Mouse (Mus musculus) CH12.LX (cell line): Measurements from ENCODE around the gene Ptprk. TPM values are rescaled to one million over a fixed set of nuclear protein-coding genes. Genes with fewer than 3 reads are reported as not detected.

Experiments
- DNase-seq: peaks from one replicate; pipeline ENCODE4 v3.0.0-alpha.2; 2013; ENCODE audit errors: extremely low read depth
- H3K27ac ChIP-seq: 2 replicates; pipeline ENCODE4 v1.5.1; 2012; ENCODE audit warnings: low read depth, mild to moderate bottlenecking, control low read depth, moderate library complexity; ENCODE audit not compliant: insufficient read depth
- H3K27me3 ChIP-seq: replicated peaks from 2 replicates; pipeline ENCODE3; 2012; ENCODE audit warnings: inconsistent platforms
- H3K36me3 ChIP-seq, 2 experiments: replicated peaks in 1 of 2; 2 replicates each; pipeline versions ENCODE3 to v1.6.1; 2012; ENCODE audit warnings: inconsistent platforms in 1 of 2, low read length in 1 of 2, mild to moderate bottlenecking in 1 of 2, mixed read lengths in 1 of 2, moderate library complexity in 1 of 2; ENCODE audit not compliant: control insufficient read depth in 1 of 2, insufficient read depth in 1 of 2
- H3K4me1 ChIP-seq, 2 experiments: 2 replicates each; pipeline ENCODE4 v1.6.1; 2012; ENCODE audit warnings: inconsistent platforms in 1 of 2, moderate library complexity in 1 of 2; ENCODE audit not compliant: insufficient read depth in 2 of 2, control insufficient read depth in 1 of 2
- H3K4me2 ChIP-seq: 2 replicates; pipeline ENCODE4 v1.6.1; 2012; ENCODE audit warnings: low read depth, mild to moderate bottlenecking, control low read depth; ENCODE audit not compliant: poor library complexity, insufficient read depth, severe bottlenecking
- H3K4me3 ChIP-seq, 3 experiments: fragments of 150-350 bp in 1 of 3; sonication (generic) in 1 of 3; replicated peaks in 1 of 3; 2 replicates each; pipeline versions ENCODE3 to v1.5.1; 2011 to 2012; ENCODE audit warnings: low read depth in 2 of 3, low read length in 2 of 3, mild to moderate bottlenecking in 2 of 3, moderate library complexity in 2 of 3, control low read depth in 1 of 3, improper control_type of control experiment in 1 of 3, inconsistent platforms in 1 of 3, mixed read lengths in 1 of 3; ENCODE audit not compliant: poor library complexity in 1 of 3
- H3K79me2 ChIP-seq: replicated peaks from 2 replicates; pipeline ENCODE4 v1.6.1; 2012; ENCODE audit warnings: mild to moderate bottlenecking, moderate library complexity; ENCODE audit not compliant: control insufficient read depth, poor library complexity, insufficient read depth, severe bottlenecking; ENCODE audit errors: extremely low read depth
- H3K9ac ChIP-seq: 2 replicates; pipeline ENCODE4 v1.6.1; 2012; ENCODE audit warnings: low read depth, mild to moderate bottlenecking, control low read depth, moderate library complexity; ENCODE audit not compliant: insufficient read depth
- H3K9me3 ChIP-seq: replicated peaks from 2 replicates; pipeline ENCODE3; 2012; ENCODE audit warnings: low read length, inconsistent platforms, mixed read lengths
- BHLHE40 ChIP-seq: IDR thresholded peaks from 2 replicates; pipeline ENCODE4 v1.6.1; 2011; ENCODE audit warnings: mild to moderate bottlenecking, low read depth, low read length, improper control_type of control experiment
- CHD1 ChIP-seq: IDR thresholded peaks from 2 replicates; pipeline ENCODE4 v1.6.1; 2012; ENCODE audit warnings: low read depth, low read length, improper control_type of control experiment, inconsistent platforms
- CHD2 ChIP-seq: IDR thresholded peaks from 2 replicates; pipeline ENCODE4 v1.6.1; 2011; ENCODE audit warnings: low read length, improper control_type of control experiment
- CTCF ChIP-seq, 2 experiments: IDR thresholded peaks in 1 of 2; conservative IDR thresholded peaks in 1 of 2; 2 replicates each; pipeline ENCODE4 v1.5.1; 2011 to 2012; ENCODE audit warnings: low read depth in 2 of 2, low read length in 2 of 2, improper control_type of control experiment in 1 of 2, inconsistent platforms in 1 of 2, mild to moderate bottlenecking in 1 of 2, moderate library complexity in 1 of 2
- E2F4 ChIP-seq: IDR thresholded peaks from 2 replicates; pipeline ENCODE4 v1.6.1; 2011; ENCODE audit warnings: low read depth, low read length, improper control_type of control experiment; ENCODE audit not compliant: insufficient replicate concordance
- EP300 ChIP-seq: IDR thresholded peaks from 2 replicates; pipeline ENCODE4 v1.6.1; 2011; ENCODE audit warnings: low read length, improper control_type of control experiment
- ETS1 ChIP-seq: conservative IDR thresholded peaks from 2 replicates; pipeline ENCODE4 v1.6.1; 2012; ENCODE audit warnings: low read depth, mild to moderate bottlenecking, inconsistent platforms, low read length, improper control_type of control experiment, moderate library complexity
- HCFC1 ChIP-seq: IDR thresholded peaks from 2 replicates; pipeline ENCODE4 v1.6.1; 2012; ENCODE audit warnings: low read depth, mild to moderate bottlenecking, inconsistent platforms, low read length, improper control_type of control experiment
- IRF4 ChIP-seq: IDR thresholded peaks from 2 replicates; pipeline ENCODE4 v1.6.1; 2014; ENCODE audit warnings: low read depth, mild to moderate bottlenecking, inconsistent platforms, low read length, improper control_type of control experiment
- JUN ChIP-seq: IDR thresholded peaks from 2 replicates; pipeline ENCODE4 v1.6.1; 2011; ENCODE audit warnings: low read depth, mild to moderate bottlenecking, low read length, improper control_type of control experiment, moderate library complexity; ENCODE audit not compliant: insufficient read depth
- JUND ChIP-seq: conservative IDR thresholded peaks from 2 replicates; pipeline ENCODE4 v1.6.1; 2011; ENCODE audit warnings: low read depth, low read length, improper control_type of control experiment
- KAT2A ChIP-seq: IDR thresholded peaks from 2 replicates; pipeline ENCODE4 v1.6.1; 2012; ENCODE audit warnings: low read length, improper control_type of control experiment, inconsistent platforms; ENCODE audit not compliant: insufficient replicate concordance
- MAFK ChIP-seq: IDR thresholded peaks from 2 replicates; pipeline ENCODE4 v1.6.1; 2011; ENCODE audit warnings: low read length, improper control_type of control experiment; ENCODE audit not compliant: insufficient replicate concordance
- MAX ChIP-seq: IDR thresholded peaks from 2 replicates; pipeline ENCODE4 v1.6.1; 2011; ENCODE audit warnings: low read length, improper control_type of control experiment
- MEF2A ChIP-seq: IDR thresholded peaks from 2 replicates; pipeline ENCODE4 v1.6.1; 2014; ENCODE audit warnings: low read depth, mild to moderate bottlenecking, inconsistent platforms, low read length, improper control_type of control experiment, borderline replicate concordance
- MXI1 ChIP-seq: IDR thresholded peaks from 2 replicates; pipeline ENCODE4 v1.6.1; 2011; ENCODE audit warnings: mild to moderate bottlenecking, low read depth, low read length, improper control_type of control experiment
- NRF1 ChIP-seq: IDR thresholded peaks from 2 replicates; pipeline ENCODE4 v1.6.1; 2014; ENCODE audit warnings: low read depth, mild to moderate bottlenecking, inconsistent platforms, low read length, improper control_type of control experiment, moderate library complexity
- POLR2A ChIP-seq: IDR thresholded peaks from 2 replicates; pipeline ENCODE4 v1.6.1; 2011; ENCODE audit warnings: low read depth, mild to moderate bottlenecking, improper control_type of control experiment, low read length
- RAD21 ChIP-seq: IDR thresholded peaks from 2 replicates; pipeline ENCODE4 v1.6.1; 2011; ENCODE audit warnings: low read depth, mild to moderate bottlenecking, low read length, improper control_type of control experiment, moderate library complexity
- RCOR1 ChIP-seq: conservative IDR thresholded peaks from 2 replicates; pipeline ENCODE4 v1.6.1; 2012; ENCODE audit warnings: low read depth, mild to moderate bottlenecking, inconsistent platforms, low read length, improper control_type of control experiment
- SIN3A ChIP-seq: IDR thresholded peaks from 2 replicates; pipeline ENCODE4 v1.6.1; 2012; ENCODE audit warnings: low read length, improper control_type of control experiment, inconsistent platforms
- SMC3 ChIP-seq: IDR thresholded peaks from 2 replicates; pipeline ENCODE4 v1.6.1; 2011; ENCODE audit warnings: low read depth, low read length, improper control_type of control experiment
- TBP ChIP-seq: conservative IDR thresholded peaks from 2 replicates; pipeline ENCODE4 v1.6.1; 2011; ENCODE audit warnings: low read depth, low read length, improper control_type of control experiment
- TCF12 ChIP-seq: IDR thresholded peaks from 2 replicates; pipeline ENCODE4 v1.6.1; 2014; ENCODE audit warnings: low read depth, mild to moderate bottlenecking, inconsistent platforms, low read length, improper control_type of control experiment
- USF2 ChIP-seq: conservative IDR thresholded peaks from 2 replicates; pipeline ENCODE4 v1.6.1; 2011; ENCODE audit warnings: low read depth, low read length, improper control_type of control experiment
- ZC3H11A ChIP-seq: IDR thresholded peaks from 2 replicates; pipeline ENCODE4 v1.6.1; 2012; ENCODE audit warnings: low read depth, mild to moderate bottlenecking, inconsistent platforms, low read length, improper control_type of control experiment
- ZMIZ1 ChIP-seq: IDR thresholded peaks from 2 replicates; pipeline ENCODE4 v1.6.1; 2012; ENCODE audit warnings: low read depth, mild to moderate bottlenecking, inconsistent platforms, low read length, improper control_type of control experiment
- ZNF384 ChIP-seq: IDR thresholded peaks from 2 replicates; pipeline ENCODE4 v1.6.1; 2012; ENCODE audit warnings: low read depth, low read length, improper control_type of control experiment, inconsistent platforms
- dilution Hi-C: fragments of 300-500 bp; cut with MboI; formaldehyde crosslinking; loops from 2 replicates; pipeline ENCODE4 v1.14.3; 2020; ENCODE audit warnings: low sequenced_read_pairs; ENCODE audit not compliant: extremely low pct_unique_long_range_greater_than_20kb, extremely low pct_ligation_motif_present
- in situ Hi-C: fragments of 300-500 bp; cut with MboI; formaldehyde crosslinking; loops from 3 replicates; pipeline ENCODE4 v1.14.3; 2019; ENCODE audit warnings: low sequenced_read_pairs, low pct_ligation_motif_present, low pct_unique_long_range_greater_than_20kb, mixed read lengths
- polyA plus RNA-seq: library from polyadenylated mRNA; unstranded; fragments of >175 nt; gene quantifications from 2 replicates; pipeline ENCODE4 v1.2.1, GENCODE M21; 2012; ENCODE audit warnings: low read depth; ENCODE audit not compliant: insufficient read length
- total RNA-seq, 2 experiments: library from RNA; depleted of rRNA; stranded (reverse); fragments of 300-350 nt in 1 of 2; fragments of >200 nt in 1 of 2; gene quantifications; 2 replicates each; pipeline ENCODE4 v1.2.3; 2012 to 2014

Ptprk gene
- total and polyA plus RNA-seq, 3 experiments = not detected

DNA sequence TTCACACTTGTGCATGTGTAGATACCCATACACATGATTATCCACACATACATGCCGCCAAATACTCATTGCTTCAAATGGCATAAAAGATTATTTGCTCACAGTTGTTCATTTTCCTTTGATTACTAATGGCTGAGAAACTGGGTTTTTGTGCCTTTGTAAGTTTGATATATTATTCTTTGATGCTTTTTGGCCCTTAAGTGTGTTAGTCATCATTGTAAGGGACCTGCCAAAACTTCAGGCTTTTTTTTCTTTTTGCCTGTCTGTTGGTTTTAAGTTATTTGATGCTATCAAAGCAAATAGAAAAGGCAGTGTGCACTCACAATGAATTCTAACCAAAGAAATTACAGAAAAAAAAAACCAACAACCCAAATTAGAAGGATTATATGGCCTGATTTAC, 38.2 kb upstream of the Ptprk start:
- Histone ChIP-seq H3K36me3 (no peaks in the 10 kb centered on the region), H3K9ac (no peak overlapping the region)
- DNase-seq = no peak
- no peak for TF ChIP-seq JUN
- no peak for TF ChIP-seq BHLHE40
- TF ChIP-seq CTCF (conservative IDR thresholded peaks at IDR 0.05 in 1 of 2, IDR thresholded peaks at IDR 0.05 in 1 of 2; ENCODE audit: low read depth in 2 of 2, low read length in 2 of 2) = no peak
- TF ChIP-seq JUND = no peak
- TF ChIP-seq E2F4 = no peak
- TF ChIP-seq IRF4 = no peak
- TF ChIP-seq ZC3H11A = no peak
- no peak for TF ChIP-seq MAFK
- no peak for TF ChIP-seq KAT2A
- TF ChIP-seq NRF1 = no peak
- no peak for TF ChIP-seq RAD21
- no peak for TF ChIP-seq MAX
- TF ChIP-seq CHD1 = no peak
- no peak for TF ChIP-seq RCOR1
- no peak for TF ChIP-seq SIN3A
- TF ChIP-seq ZMIZ1 = no peak
- no peak for TF ChIP-seq ETS1
- TF ChIP-seq POLR2A = no peak
- no peak for TF ChIP-seq EP300
- TF ChIP-seq, all 38 proteins: peak for 0
- in situ Hi-C loops (no loop called here), dilution Hi-C loops (no loop called here)
- H3K9me3 ChIP-seq = peaks cover 2% of the 10 kb centered on the region
- no peak overlapping the region for H3K4me2 ChIP-seq
- H3K4me3 ChIP-seq = no peak overlapping the region
- no peaks in the 10 kb centered on the region for H3K79me2 ChIP-seq
- H3K27me3 ChIP-seq = no peaks in the 10 kb centered on the region
- H3K4me1 ChIP-seq = no peaks in the 10 kb centered on the region
- H3K27ac ChIP-seq = no peak overlapping the region

DNA sequence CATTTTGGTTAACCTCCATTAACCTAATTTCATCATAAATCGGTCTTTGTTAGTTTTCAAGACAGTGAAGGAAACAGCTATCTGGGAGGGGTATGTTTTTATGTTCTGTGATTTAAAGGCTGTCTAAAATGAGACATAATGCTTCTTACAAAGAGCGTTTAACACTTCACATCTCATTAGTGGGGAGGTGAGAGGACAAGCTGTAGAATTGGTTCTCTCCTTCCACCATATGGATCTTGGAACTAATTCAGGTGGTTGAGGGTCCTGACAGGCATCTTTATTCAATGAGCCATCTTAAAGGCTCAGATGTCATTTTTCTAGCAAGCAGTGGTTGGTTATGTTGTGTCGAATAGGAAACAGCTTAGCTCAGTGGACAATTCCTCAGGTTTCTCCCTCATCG, 19.9 kb upstream of the Ptprk start:
- H3K9ac ChIP-seq = no peak overlapping the region
- DNase-seq = no peak
- dilution Hi-C loops (no loop called here), in situ Hi-C loops (no loop called here)
- H3K4me2 ChIP-seq = no peak overlapping the region
- H3K36me3 ChIP-seq = no peaks in the 10 kb centered on the region
- no peak overlapping the region for H3K4me3 ChIP-seq
- no peaks in the 10 kb centered on the region for H3K79me2 ChIP-seq
- TF ChIP-seq TCF12 (no peak), E2F4 (no peak), ZNF384 (no peak), POLR2A (no peak), ETS1 (no peak), MXI1 (no peak), ZMIZ1 (no peak), SMC3 (no peak), USF2 (no peak), CTCF (conservative IDR thresholded peaks at IDR 0.05 in 1 of 2, IDR thresholded peaks at IDR 0.05 in 1 of 2; ENCODE audit: low read depth in 2 of 2, low read length in 2 of 2) (no peak), HCFC1 (no peak), CHD2 (no peak), MEF2A (no peak), TBP (no peak)
- H3K9me3 ChIP-seq = peaks cover 10% of the 10 kb centered on the region
- H3K27ac ChIP-seq = no peak overlapping the region
- no peaks in the 10 kb centered on the region for H3K4me1 ChIP-seq
- H3K27me3 ChIP-seq = no peaks in the 10 kb centered on the region
